Mouse (Mus musculus): ENCODE measurements around the gene Dph6.

Dph6 gene

DNA sequence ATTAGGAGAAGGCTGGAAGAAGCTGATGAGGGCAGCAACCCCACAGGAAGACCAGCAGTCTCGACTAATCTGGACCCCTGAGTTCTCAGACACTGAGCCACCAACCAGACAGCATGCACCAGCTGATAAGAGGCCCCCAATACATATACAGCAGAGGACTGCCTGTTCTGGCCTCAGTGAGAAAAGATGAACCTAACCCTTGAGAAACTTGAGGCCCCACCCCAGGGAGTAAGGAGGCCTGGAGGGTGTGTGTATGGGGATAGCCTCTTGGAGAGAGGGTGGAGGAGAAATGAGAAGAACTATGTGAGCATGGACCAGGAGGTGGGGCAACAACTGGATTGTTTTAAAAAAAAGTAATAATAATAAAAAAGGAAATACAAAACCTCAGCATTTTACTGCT lies 118.7 kb downstream of the Dph6 start:
- DNase-seq = no peak

DNA sequence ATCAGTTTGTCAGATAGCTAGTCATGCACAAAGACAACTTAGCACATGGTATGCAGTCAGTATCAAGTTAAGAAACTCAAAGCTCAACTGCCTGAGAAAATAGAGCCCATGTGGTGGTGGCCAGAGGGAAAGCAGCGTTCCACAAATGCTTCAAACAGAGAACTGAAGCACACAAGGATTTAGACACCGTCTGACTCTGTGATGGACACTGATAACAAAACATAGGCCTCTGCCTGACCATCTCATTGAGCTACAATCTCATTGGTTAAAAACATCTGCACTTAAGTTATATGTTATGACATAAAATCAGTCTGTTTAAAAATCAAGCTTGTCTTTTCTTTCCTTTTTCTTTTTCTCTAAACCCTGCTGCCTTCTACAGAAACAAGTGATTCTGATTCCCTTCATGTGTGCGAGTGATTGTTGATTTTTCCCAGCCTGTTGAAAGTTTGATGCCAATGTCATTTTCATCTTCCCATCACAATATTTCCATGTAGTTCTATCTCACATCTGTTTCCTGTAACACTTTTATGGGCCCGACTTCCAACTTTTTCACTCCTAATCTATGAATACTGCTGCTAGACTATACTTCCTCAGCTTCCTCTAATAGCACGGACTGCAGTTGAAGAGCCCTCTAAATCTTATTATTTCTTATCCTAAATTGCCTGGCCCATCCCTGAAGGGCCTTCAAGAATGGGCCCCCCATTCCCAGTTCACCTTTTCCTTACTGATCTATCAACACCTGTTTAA lies 123.6 kb downstream of the Dph6 start:
- DNase-seq = no peak

DNA sequence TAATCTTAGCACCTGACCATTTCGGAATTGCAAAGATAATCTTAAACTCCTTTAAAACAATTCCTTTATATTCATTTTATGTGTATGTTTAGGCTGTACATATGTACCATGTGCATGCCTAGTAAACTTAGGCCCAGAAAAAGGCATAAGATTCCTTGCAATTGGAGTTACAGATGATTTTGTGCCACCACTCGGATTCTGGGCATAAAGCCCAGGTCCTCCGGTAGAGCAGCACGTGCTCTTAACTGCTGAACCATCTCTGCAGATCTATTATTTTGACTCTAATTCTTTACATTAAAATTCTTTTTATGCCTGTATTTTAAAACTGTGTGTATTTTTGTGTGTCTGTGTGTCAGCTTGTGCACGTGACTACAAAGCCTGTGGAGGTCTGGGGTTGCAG lies 134.3 kb downstream of the Dph6 start:
- no peak for DNase-seq

DNA sequence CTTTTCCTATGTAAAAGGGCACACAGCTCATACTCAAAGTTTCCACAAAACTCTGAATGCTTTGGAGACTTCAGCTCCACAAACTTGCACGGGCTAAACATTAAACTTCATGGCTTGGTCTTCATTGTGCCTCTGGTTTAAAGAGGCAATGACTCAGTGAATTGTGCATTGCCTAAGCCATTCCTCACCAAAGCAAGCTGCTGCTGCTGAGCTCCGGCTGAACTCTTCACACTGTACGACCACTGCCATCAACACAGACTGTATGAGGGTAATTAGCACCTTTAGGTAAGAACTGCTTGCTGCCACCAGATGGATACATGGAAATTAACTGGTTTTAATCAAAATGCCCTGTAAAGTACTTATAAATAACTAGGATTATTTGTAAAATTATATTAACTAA lies 134.9 kb downstream of the Dph6 start:
- DNase-seq = no peak

DNA sequence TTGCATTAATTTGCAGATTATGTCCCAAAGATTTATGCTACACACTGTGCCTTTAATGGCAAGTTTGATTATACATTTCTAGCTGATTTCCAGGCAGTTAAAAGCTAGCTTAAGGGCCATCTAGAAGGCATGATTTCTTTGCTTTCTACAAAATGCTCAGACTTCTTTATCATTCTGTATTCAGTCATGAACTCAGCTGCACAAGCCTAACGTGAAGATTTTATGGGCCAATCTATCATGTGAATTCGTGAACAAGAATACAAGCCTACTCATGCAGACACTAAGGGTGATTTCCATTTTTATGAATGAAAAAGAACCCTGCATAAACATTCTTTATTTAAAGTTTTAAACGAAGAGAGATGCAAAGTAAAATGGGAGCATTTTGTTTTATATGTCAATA lies 162.4 kb downstream of the Dph6 start:
- no peak for DNase-seq

DNA sequence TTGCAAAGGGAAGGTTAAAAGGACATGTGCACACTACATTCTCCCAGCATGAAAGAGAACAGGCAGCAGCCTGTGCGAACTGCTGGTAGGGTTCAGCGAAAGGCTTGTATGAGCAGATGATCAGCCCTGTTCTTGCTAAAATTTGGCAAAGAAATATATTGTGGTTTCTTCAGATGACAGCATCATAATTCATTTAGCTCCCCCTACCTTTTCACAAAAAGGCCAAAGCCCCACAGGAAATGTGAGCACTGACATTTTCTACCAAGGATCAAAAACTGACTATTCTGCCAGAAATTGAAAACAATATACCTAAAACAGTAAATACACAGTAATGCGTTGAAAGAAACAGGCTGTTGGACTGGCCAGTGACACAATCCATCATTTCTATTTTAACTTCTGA lies 162.9 kb downstream of the Dph6 start:
- no peak for DNase-seq

DNA sequence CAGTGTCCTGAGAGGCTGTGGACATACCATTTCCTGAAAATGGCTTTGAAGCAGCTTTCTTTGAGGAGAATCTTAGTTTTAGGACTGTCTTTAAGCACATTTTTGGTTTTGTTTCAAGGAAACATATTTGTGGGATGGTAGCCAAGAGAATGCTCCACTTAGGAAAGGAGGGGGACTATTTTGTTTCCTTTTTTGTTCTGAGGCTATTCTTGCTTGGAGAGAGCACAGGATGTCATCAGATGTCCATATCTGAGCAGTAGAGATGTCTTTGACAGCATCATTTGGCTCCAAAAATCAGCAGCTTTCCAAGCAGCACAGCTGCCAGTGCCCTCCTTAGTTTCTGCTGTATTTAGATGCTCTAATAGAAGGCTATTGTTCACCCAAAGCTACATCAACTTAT lies 167.8 kb downstream of the Dph6 start:
- DNase-seq = no peak
